In genomic region chr12:85007021-85007420, GRCm38 (mm10) we compare ENCODE assay signal across 21 mouse cellular contexts. TPM values are rescaled to one million over a fixed set of nuclear protein-coding genes. Genes with fewer than 3 reads are reported as not detected.
DNase-seq lines count a peak whose midpoint lies in the region; ATAC-seq and TF ChIP-seq lines count a peak whose summit lies in the region.
"Had no signal": no experiment of that assay in that cellular context is flagged by ENCODE, and none has a peak within 500 bp of the region (broad histone marks: within the 10 kb centered on the region; RNA-seq: fewer than 3 reads in every experiment).

No protein-coding gene starts in this region.

- H3K9ac ChIP-seq in liver, adult 2 months (ENCODE audit: low read depth, low read length), result no peak overlapping the region
- no peak overlapping the region for H3K9ac ChIP-seq in liver, embryonic 11.5 days (ENCODE audit: low read depth, low read length)

- TF ChIP-seq CTCF in gastrocnemius, adult 2 months (IDR thresholded peaks at IDR 0.05), result no peak
- no peak for TF ChIP-seq CTCF in kidney, adult 2 months (conservative IDR thresholded peaks at IDR 0.05; ENCODE audit: insufficient read depth, insufficient read length, low read depth, low read length)
- no peak for TF ChIP-seq CTCF in liver, adult 2 months (IDR thresholded peaks at IDR 0.05; ENCODE audit: low read depth, low read length)

- H3K79me2 ChIP-seq in liver, adult 2 months (ENCODE audit: control insufficient read depth, insufficient read depth, low read length), result peaks cover 17% of the 10 kb centered on the region; the same call in 1 of the 2 replicates

- DNase-seq in gastrocnemius, adult 2 months, result no peak
- DNase-seq in gastrocnemius, adult 18-20 months (ENCODE audit: low spot score), result no peak
- DNase-seq in kidney, adult 2 months, result peak; percentile 28
- DNase-seq in kidney, postnatal 10 days, result no peak
- peak; percentile 27 for DNase-seq in kidney, adult 9 months
- no peak for DNase-seq in kidney, adult 11 months
- peak; percentile 90 for DNase-seq in liver, adult 2 months (ENCODE audit: extremely low read depth, low read depth, low spot score)
- no peak for DNase-seq in liver, embryonic 11.5 days (ENCODE audit: low spot score)
- DNase-seq: adrenal gland, adult 2 months; adrenal gland, adult 8-10 months; adrenal gland, postnatal 10 days; adrenal gland, postnatal 14 days; adrenal gland, postnatal 25 days; adrenal gland, postnatal 36 days; B cell, adult 2 months; cerebellum, adult 11 months; cerebellum, adult 11-12 months had no signal

- TF ChIP-seq POLR2A in kidney, adult 2 months (IDR thresholded peaks at IDR 0.05; ENCODE audit: low read depth, low read length), result no peak
- TF ChIP-seq POLR2A in liver, adult 2 months (IDR thresholded peaks at IDR 0.05; ENCODE audit: extremely low read depth, insufficient read depth, low read length), result no peak

- H3K4me3 ChIP-seq in gastrocnemius, adult 2 months, result no peak overlapping the region
- H3K4me3 ChIP-seq in kidney, adult 2 months (ENCODE audit: insufficient read depth, low read depth, low read length), result no peak overlapping the region
- H3K4me3 ChIP-seq in liver, adult 2 months (ENCODE audit: insufficient read depth, low read depth, low read length), result no peak overlapping the region
- no peak overlapping the region for H3K4me3 ChIP-seq in liver, embryonic 11.5 days (ENCODE audit: low read depth, low read length)

- no peak for ATAC-seq in liver, embryonic 11.5 days (replicated peaks; ENCODE audit: low FRiP score)
- ATAC-seq: activated CD4-positive, CD25-positive, alpha-beta regulatory T cell, adult 4 months; CD4-positive, CD25-positive, alpha-beta regulatory T cell, adult 4 months; Patski had no signal

- H3K27ac ChIP-seq in gastrocnemius, adult 2 months, result peak overlapping the region; percentile 38
- no peak overlapping the region for H3K27ac ChIP-seq in kidney, adult 2 months (ENCODE audit: insufficient read depth, low read depth, low read length)
- peak overlapping the region; percentile 85 for H3K27ac ChIP-seq in liver, adult 2 months (replicated peaks; ENCODE audit: insufficient read depth, low read depth, low read length)
- no peak overlapping the region for H3K27ac ChIP-seq in liver, embryonic 11.5 days (ENCODE audit: low read depth, low read length)

- no peaks in the 10 kb centered on the region for H3K36me3 ChIP-seq in kidney, adult 2 months (ENCODE audit: control insufficient read depth, insufficient read depth, low read length)
- no peaks in the 10 kb centered on the region; the same call in 1 of the 2 replicates for H3K36me3 ChIP-seq in liver, adult 2 months (ENCODE audit: control insufficient read depth, insufficient read depth, low read length)
- H3K36me3 ChIP-seq in liver, embryonic 11.5 days (ENCODE audit: control insufficient read depth, insufficient read depth, low read length), result peaks cover 20% of the 10 kb centered on the region; the same call in 1 of the 2 replicates

- peaks cover 6% of the 10 kb centered on the region; the same call in 1 of the 2 replicates for H3K4me1 ChIP-seq in kidney, adult 2 months (ENCODE audit: control insufficient read depth, insufficient read depth, low read length)
- H3K4me1 ChIP-seq in liver, adult 2 months (ENCODE audit: control insufficient read depth, insufficient read depth, low read length), result peaks cover 19% of the 10 kb centered on the region
- 0 out of 2 replicates have a peak, but pooled peaks cover 3% of the 10 kb centered on the region for H3K4me1 ChIP-seq in liver, embryonic 11.5 days (replicated peaks; ENCODE audit: control insufficient read depth, insufficient read depth, low read length)

- H3K27me3 ChIP-seq in kidney, adult 2 months (replicated peaks; ENCODE audit: control insufficient read depth, insufficient read depth, low read length), result no peaks in the 10 kb centered on the region
- no peaks in the 10 kb centered on the region for H3K27me3 ChIP-seq in liver, adult 2 months (ENCODE audit: control insufficient read depth, insufficient read depth, low read length)
- H3K27me3 ChIP-seq in liver, embryonic 11.5 days (replicated peaks; ENCODE audit: control insufficient read depth, insufficient read depth, low read length), result no peaks in the 10 kb centered on the region
- H3K27me3 ChIP-seq: CH12.LX, Patski had no signal

- no peaks in the 10 kb centered on the region for H3K9me3 ChIP-seq in liver, embryonic 11.5 days (ENCODE audit: control insufficient read depth, low read length)

- intact Hi-C loops in gastrocnemius, adult 2 months (cut with DNase I), result no loop called here

- no peak overlapping the region for H3K4me2 ChIP-seq in liver, embryonic 11.5 days

RNA-seq across cellular contexts. Expression of gene Ylpm1, which starts 10.9 kb away (rescaled TPM):
- 10 to 100 TPM; 17.7 to 21.0 TPM for total RNA-seq in gastrocnemius, adult 2 months (2021)
- total RNA-seq in gastrocnemius, adult 18-20 months (2021), result 10 to 100 TPM; 14.4 to 16.4 TPM
- 10.0 and 12.4 TPM in 2 replicates for polyA plus RNA-seq in kidney, adult 2 months (2012; rRNA removed)
- total RNA-seq in liver, adult 2 months (2014; rRNA removed), result 16.9 TPM in 2 replicates
- polyA plus RNA-seq in liver, adult 2 months (2012; rRNA removed), result 4.7 and 5.2 TPM in 2 replicates
- 25.5 and 30.7 TPM in 2 replicates for polyA plus RNA-seq in liver, embryonic 11.5 days (2014; fragmentation: Nextera tagmentation; extraction: Ambion mirVana)

RNA-seq across cellular contexts. Expression of gene Arel1, which starts 36.3 kb away (rescaled TPM):
- total RNA-seq in gastrocnemius, adult 2 months (2021), result 10 to 100 TPM; 23.0 to 24.9 TPM
- 10 to 100 TPM; 25.5 to 29.4 TPM for total RNA-seq in gastrocnemius, adult 18-20 months (2021)
- polyA plus RNA-seq in kidney, adult 2 months (2012; rRNA removed), result 20.7 and 23.3 TPM in 2 replicates
- 22.2 and 22.4 TPM in 2 replicates for total RNA-seq in liver, adult 2 months (2014; rRNA removed)
- polyA plus RNA-seq in liver, adult 2 months (2012; rRNA removed), result 17.6 and 21.0 TPM in 2 replicates
- polyA plus RNA-seq in liver, embryonic 11.5 days (2014; fragmentation: Nextera tagmentation; extraction: Ambion mirVana), result 19.6 and 22.9 TPM in 2 replicates

RNA-seq across cellular contexts. Expression of gene Fcf1, which starts 36.3 kb away (rescaled TPM):
- total RNA-seq in gastrocnemius, adult 2 months (2021), result 10 to 100 TPM; 28.4 to 34.0 TPM
- total RNA-seq in gastrocnemius, adult 18-20 months (2021), result 10 to 100 TPM; 29.7 to 32.1 TPM
- polyA plus RNA-seq in kidney, adult 2 months (2012; rRNA removed), result 41.2 and 52.0 TPM in 2 replicates
- 47.5 and 59.7 TPM in 2 replicates for total RNA-seq in liver, adult 2 months (2014; rRNA removed)
- polyA plus RNA-seq in liver, adult 2 months (2012; rRNA removed), result 21.7 and 23.2 TPM in 2 replicates
- 205 and 215 TPM in 2 replicates for polyA plus RNA-seq in liver, embryonic 11.5 days (2014; fragmentation: Nextera tagmentation; extraction: Ambion mirVana)

Comparison
In these comparisons a context has a peak if more than half of its experiments do, and no peak if none do; other contexts are left out.
1. DNase-seq: peak in kidney, adult 2 months (single experiment), kidney, adult 9 months (single experiment) and liver, adult 2 months (single experiment); none in gastrocnemius, adult 2 months (single experiment), gastrocnemius, adult 18-20 months (single experiment), kidney, postnatal 10 days (single experiment), kidney, adult 11 months (single experiment) and liver, embryonic 11.5 days (single experiment).
2. H3K27ac ChIP-seq: peak in gastrocnemius, adult 2 months (single experiment) and liver, adult 2 months (single experiment); none in kidney, adult 2 months (single experiment) and liver, embryonic 11.5 days (single experiment).